Mouse (Mus musculus): ENCODE measurements around the gene Vmn1r152. TPM values are rescaled to one million over a fixed set of nuclear protein-coding genes. Genes with fewer than 3 reads are reported as not detected.

Vmn1r152 gene
- not detected for polyA plus RNA-seq (2015; fragmentation: Illumina TruSeq; extraction: RNeasy Lipid Tissue Mini Kit (QIAGEN cat#74804); ENCODE audit: low read depth, low replicate concordance)

GRCm38 (mm10) chr7:22522667-22523066 lies at the start of gene Vmn1r152:
Gene Vmn1r152 (plus strand): TSS chr7:22522967.

GRCm38 (mm10) chr7:22499578-22499977 lies 23.2 kb upstream of the Vmn1r152 start, which contains the start of gene Vmn1r151:
Gene Vmn1r151 (minus strand): TSS chr7:22499678.

GRCm38 (mm10) chr7:22534787-22535186 lies 12.0 kb downstream of the Vmn1r152 start, which contains the start of gene Gm8677:
Gene Gm8677 (minus strand): TSS chr7:22534887.

GRCm38 (mm10) chr7:22565243-22565642 lies 42.5 kb downstream of the Vmn1r152 start, which contains the start of gene Gm4201:
Gene Gm4201 (minus strand): TSS chr7:22565343.

Other genes starting within 250 kb of the Vmn1r152 start
- not detected for gene Gm4187, start 193.2 kb upstream of the Vmn1r152 start, polyA plus RNA-seq (2015; fragmentation: Illumina TruSeq; extraction: RNeasy Lipid Tissue Mini Kit (QIAGEN cat#74804); ENCODE audit: low read depth, low replicate concordance)
- gene Gm8660, start 151.9 kb upstream of the Vmn1r152 start, polyA plus RNA-seq (2015; fragmentation: Illumina TruSeq; extraction: RNeasy Lipid Tissue Mini Kit (QIAGEN cat#74804); ENCODE audit: low read depth, low replicate concordance): not detected
- not detected for gene Vmn1r148, start 109.4 kb upstream of the Vmn1r152 start, polyA plus RNA-seq (2015; fragmentation: Illumina TruSeq; extraction: RNeasy Lipid Tissue Mini Kit (QIAGEN cat#74804); ENCODE audit: low read depth, low replicate concordance)
- not detected for gene Vmn1r149, start 84.7 kb upstream of the Vmn1r152 start, polyA plus RNA-seq (2015; fragmentation: Illumina TruSeq; extraction: RNeasy Lipid Tissue Mini Kit (QIAGEN cat#74804); ENCODE audit: low read depth, low replicate concordance)
- gene Gm10665, start 58.9 kb upstream of the Vmn1r152 start, polyA plus RNA-seq (2015; fragmentation: Illumina TruSeq; extraction: RNeasy Lipid Tissue Mini Kit (QIAGEN cat#74804); ENCODE audit: low read depth, low replicate concordance): not detected
- gene Vmn1r151, start 23.3 kb upstream of the Vmn1r152 start, polyA plus RNA-seq (2015; fragmentation: Illumina TruSeq; extraction: RNeasy Lipid Tissue Mini Kit (QIAGEN cat#74804); ENCODE audit: low read depth, low replicate concordance): not detected
- gene Gm8677, start 11.9 kb downstream of the Vmn1r152 start, polyA plus RNA-seq (2015; fragmentation: Illumina TruSeq; extraction: RNeasy Lipid Tissue Mini Kit (QIAGEN cat#74804); ENCODE audit: low read depth, low replicate concordance): not detected
- gene Gm4201, start 42.4 kb downstream of the Vmn1r152 start, polyA plus RNA-seq (2015; fragmentation: Illumina TruSeq; extraction: RNeasy Lipid Tissue Mini Kit (QIAGEN cat#74804); ENCODE audit: low read depth, low replicate concordance): not detected
- gene Gm4565, start 65.2 kb downstream of the Vmn1r152 start, polyA plus RNA-seq (2015; fragmentation: Illumina TruSeq; extraction: RNeasy Lipid Tissue Mini Kit (QIAGEN cat#74804); ENCODE audit: low read depth, low replicate concordance): not detected
- not detected for gene Vmn1r155, start 135.1 kb downstream of the Vmn1r152 start, polyA plus RNA-seq (2015; fragmentation: Illumina TruSeq; extraction: RNeasy Lipid Tissue Mini Kit (QIAGEN cat#74804); ENCODE audit: low read depth, low replicate concordance)
- not detected for gene Gm8693, start 169.3 kb downstream of the Vmn1r152 start, polyA plus RNA-seq (2015; fragmentation: Illumina TruSeq; extraction: RNeasy Lipid Tissue Mini Kit (QIAGEN cat#74804); ENCODE audit: low read depth, low replicate concordance)
- gene Gm4567, start 196.7 kb downstream of the Vmn1r152 start, polyA plus RNA-seq (2015; fragmentation: Illumina TruSeq; extraction: RNeasy Lipid Tissue Mini Kit (QIAGEN cat#74804); ENCODE audit: low read depth, low replicate concordance): not detected
- gene Vmn1r157, start 238.7 kb downstream of the Vmn1r152 start, polyA plus RNA-seq (2015; fragmentation: Illumina TruSeq; extraction: RNeasy Lipid Tissue Mini Kit (QIAGEN cat#74804); ENCODE audit: low read depth, low replicate concordance): not detected